Mouse (Mus musculus) naive thymus-derived CD4-positive, alpha-beta T cell, adult 2 months (primary cell): ENCODE results near the gene Olfr1196.
"Not testable (repeated sequence)": the region's sequence is repeated elsewhere in the genome, so short reads cannot be mapped to it uniquely, and the experiment has no call there.

Experiments used
- DNase-seq: peaks from one replicate; pipeline ENCODE4 v3.0.0-alpha.2; 2011; ENCODE audit warnings: low read depth

Olfr1196 gene

DNA sequence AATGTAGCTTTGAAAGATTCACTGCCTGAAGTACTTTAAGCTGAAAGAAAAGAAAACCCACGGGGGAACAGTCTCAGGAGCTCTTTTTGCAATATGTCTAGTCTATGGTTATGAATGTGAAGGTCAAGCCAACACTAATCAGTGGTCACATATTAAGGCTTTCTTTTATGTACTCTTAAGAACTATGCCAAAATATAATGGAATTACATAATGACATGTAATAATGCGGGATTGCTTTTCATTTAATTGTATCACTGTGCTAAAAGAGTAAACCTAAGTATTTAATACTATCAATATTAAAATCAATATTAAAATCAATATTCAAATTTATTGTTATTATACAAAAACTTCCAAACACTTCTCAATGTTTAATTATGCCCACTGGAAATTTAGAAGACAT is at the start of gene Olfr1196:
Gene Olfr1196 (minus strand): TSS at position 101 of the 400 bp plus-strand sequence.
- DNase-seq: no peak

DNA sequence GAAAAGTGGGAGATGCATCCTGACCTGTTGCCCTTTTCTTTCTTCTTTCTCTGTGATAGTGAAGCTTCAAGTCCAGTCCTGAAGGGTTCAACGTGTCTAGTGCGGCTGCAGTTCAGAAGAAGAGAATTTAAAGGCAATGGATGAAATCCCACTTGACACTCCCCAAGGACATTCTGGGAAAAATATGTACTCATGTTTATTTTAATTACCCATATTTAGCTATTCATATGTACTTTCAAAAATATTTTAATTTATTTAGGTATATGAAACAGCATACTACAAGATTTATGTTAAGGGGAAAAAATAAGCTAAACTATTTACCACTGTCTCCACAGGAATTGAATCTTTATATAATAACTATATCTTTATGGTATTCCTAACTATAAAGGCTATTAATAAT is 46.9 kb upstream of the Olfr1196 start, which contains the start of gene Olfr1198:
Gene Olfr1198 (minus strand): TSS at position 101 of the 400 bp plus-strand sequence.
- DNase-seq: no peak

DNA sequence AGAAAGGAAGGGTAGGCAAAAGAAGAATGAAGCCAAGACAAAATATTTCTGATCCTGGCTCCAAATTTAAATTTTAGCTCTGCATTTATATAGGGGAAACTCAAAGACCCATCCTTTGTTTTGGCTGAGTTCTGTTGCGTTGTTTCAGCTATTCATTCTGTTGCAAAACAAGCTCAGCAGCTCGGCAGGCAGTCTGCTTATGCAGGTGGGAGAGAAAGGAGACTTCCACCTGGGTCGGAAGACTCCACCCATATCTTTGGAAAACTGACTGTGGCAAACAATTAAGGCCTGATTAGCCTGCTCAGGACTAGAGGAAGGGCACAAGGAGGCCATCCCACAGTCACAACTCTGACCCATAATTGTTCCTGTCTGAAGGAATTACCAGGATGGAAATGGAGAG is 39.0 kb upstream of the Olfr1196 start:
- no peak for DNase-seq

DNA sequence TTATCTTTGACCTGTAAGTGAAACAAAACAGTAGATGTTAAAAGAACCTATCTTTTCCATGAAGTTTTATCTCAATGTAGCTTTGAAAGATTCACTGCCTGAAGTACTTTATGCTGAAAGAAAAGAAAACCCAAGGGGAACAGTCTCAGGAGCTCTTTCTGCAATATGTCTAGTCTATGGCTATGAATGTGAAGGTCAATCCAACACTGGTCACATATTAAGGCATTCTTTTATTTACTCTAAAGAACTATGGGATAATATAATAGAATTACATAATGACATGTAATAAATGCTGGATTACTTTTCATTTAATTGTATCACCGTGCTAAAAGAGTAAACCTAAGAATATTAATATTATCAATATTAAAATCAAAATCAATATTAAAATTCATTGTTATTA is 27.9 kb upstream of the Olfr1196 start, which contains the start of gene Olfr1197:
Gene Olfr1197 (minus strand): TSS at position 101 of the 400 bp plus-strand sequence.
- DNase-seq: no peak

DNA sequence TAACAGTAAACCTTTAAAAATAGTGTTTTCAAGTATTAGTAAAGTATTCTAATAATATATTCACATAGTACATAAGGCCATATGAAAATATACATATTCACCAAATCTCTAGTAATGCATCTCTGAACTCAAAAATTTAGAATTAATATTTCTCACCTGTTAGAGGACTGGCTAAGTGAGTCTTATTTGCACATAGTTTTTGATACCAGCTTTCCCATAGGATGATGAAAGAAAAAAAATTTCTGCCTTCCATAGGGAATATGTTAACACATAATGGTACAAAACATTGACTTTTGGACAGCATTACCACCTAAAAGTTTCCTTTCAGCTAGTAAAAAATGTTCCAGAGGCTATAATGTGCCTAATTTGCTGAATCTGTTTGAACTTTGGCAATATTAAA is 15.3 kb downstream of the Olfr1196 start, which contains the start of gene Olfr1195:
Gene Olfr1195 (minus strand): TSS at position 101 of the 400 bp plus-strand sequence.
- DNase-seq: no peak

DNA sequence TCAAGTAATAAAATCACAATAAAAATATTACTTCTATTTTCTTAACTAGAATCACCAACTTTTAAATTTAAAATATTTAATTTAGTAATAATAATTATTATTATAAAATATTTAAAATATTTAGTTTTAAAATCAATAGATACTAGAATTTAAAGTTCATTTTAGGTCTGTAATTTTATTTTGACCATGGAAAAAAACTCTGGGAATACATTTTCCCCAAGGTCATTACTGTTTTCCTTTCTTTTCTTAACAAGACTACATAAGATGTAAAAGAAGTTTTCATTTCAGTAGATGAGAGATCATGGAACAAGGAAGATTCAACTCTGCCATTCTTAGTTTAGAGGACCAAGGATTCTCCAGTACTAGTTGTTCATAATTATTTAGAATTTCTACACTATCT is 29.1 kb downstream of the Olfr1196 start, which contains the start of gene Olfr1193:
Gene Olfr1193 (plus strand): TSS at position 301 of the 400 bp plus-strand sequence.
- DNase-seq: not testable (repeated sequence)

DNA sequence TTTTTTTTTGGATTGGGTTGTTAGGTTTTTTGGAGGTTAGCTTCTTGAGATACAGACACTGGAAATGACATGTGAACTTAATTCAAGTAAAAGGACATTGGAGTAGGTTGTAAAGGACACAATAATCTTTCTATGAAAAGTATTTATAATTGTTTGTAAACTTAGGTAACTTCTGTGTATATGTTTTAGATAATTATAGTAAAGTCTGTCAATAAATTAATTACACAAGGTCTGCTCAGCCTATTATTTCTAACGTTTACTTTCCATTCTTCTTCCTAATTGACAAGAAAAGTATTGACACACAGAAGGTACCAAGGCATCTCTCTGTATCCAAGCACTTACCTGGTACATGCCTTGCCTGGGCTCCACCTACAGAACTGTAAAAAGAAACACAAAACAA is 56.2 kb downstream of the Olfr1196 start, which contains the start of gene Olfr1192-ps1:
Gene Olfr1192-ps1 (plus strand): TSS at position 301 of the 400 bp plus-strand sequence.
- no peak for DNase-seq
